Mouse (Mus musculus) embryonic fibroblast, embryonic 13.5 days (primary cell): ENCODE data around the gene Fcgr2b.

Experiments used
- CTCF ChIP-seq: IDR thresholded peaks from 2 replicates; pipeline ENCODE4 v1.5.1; 2011; ENCODE audit warnings: mild to moderate bottlenecking, control low read depth, low read length, moderate library complexity, borderline replicate concordance; ENCODE audit not compliant: insufficient read depth
- POLR2A ChIP-seq: IDR thresholded peaks from 2 replicates; pipeline ENCODE4 v1.6.1; 2011; ENCODE audit warnings: low read depth, mild to moderate bottlenecking, control low read depth, low read length, moderate library complexity

DNA sequence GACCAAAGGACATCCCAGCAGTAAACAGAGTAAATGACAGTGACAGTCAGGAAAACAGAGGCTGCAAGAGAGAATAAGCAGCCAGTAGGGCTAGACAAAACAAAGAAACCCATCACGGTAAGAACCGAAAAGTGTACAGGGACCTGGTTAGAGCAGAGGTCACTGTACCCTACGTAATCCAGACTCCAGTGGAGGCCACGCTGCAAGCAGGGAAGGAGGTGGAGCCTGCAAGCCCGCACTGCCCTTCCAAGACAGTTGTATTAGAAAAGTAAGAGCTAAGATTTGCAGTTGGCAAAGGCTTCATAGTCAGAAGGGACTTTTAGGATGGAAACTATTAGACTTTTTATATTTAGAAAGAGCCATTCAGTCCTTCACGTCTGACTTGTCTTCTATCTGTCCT is 49.4 kb downstream of the Fcgr2b start:
- TF ChIP-seq CTCF (no peak), POLR2A (no peak)
